Comparison of ENCODE assay signal across 9 mouse cellular contexts in genomic region chr10:84450654-84451053, GRCm38 (mm10). TPM values are rescaled to one million over a fixed set of nuclear protein-coding genes. Genes with fewer than 3 reads are reported as not detected.
DNase-seq lines count a peak whose midpoint lies in the region; ATAC-seq and TF ChIP-seq lines count a peak whose summit lies in the region.
"Had no signal": no experiment of that assay in that cellular context is flagged by ENCODE, and none has a peak within 500 bp of the region (broad histone marks: within the 10 kb centered on the region; RNA-seq: fewer than 3 reads in every experiment).

No protein-coding gene starts in this region.

- peak; percentile 72 for TF ChIP-seq CTCF in liver, adult 2 months (IDR thresholded peaks at IDR 0.05; ENCODE audit: low read depth, low read length)

- intact Hi-C loops in gastrocnemius, postnatal 36 days (cut with DNase I): loop anchor here (2.0 to 5.0 kb wide), 2 partner anchors 433 to 630 kb away; no protein-coding TSS in a partner anchor

- DNase-seq in heart, adult 8-10 months (ENCODE audit: low spot score): peak; percentile 84
- peak; percentile 94 for DNase-seq in embryo, embryonic 10 days (ENCODE audit: low spot score)
- DNase-seq in gastrocnemius, postnatal 36 days: peak; percentile 79 to 82
- peak; percentile 84 for DNase-seq in kidney, adult 9 months
- peak; percentile 50 for DNase-seq in liver, adult 2 months (ENCODE audit: extremely low read depth, low read depth, low spot score)

- H3K4me2 ChIP-seq in heart, embryonic 12.5 days: no peak overlapping the region
- no peak overlapping the region for H3K4me2 ChIP-seq in neural tube, embryonic 12.5 days (replicated peaks)
- no peak overlapping the region for H3K4me2 ChIP-seq in stomach, embryonic 16.5 days (ENCODE audit: low read depth, low read length)

- no peaks in the 10 kb centered on the region for H3K36me3 ChIP-seq in heart, embryonic 12.5 days
- no peaks in the 10 kb centered on the region for H3K36me3 ChIP-seq in liver, adult 2 months (ENCODE audit: control insufficient read depth, insufficient read depth, low read length)
- H3K36me3 ChIP-seq in neural tube, embryonic 12.5 days: no peaks in the 10 kb centered on the region
- no peaks in the 10 kb centered on the region for H3K36me3 ChIP-seq in stomach, embryonic 16.5 days (ENCODE audit: control insufficient read depth, insufficient read depth, low read length)

- no peak overlapping the region for H3K9ac ChIP-seq in heart, embryonic 12.5 days
- no peak overlapping the region for H3K9ac ChIP-seq in liver, adult 2 months (ENCODE audit: low read depth, low read length)
- no peak overlapping the region for H3K9ac ChIP-seq in neural tube, embryonic 12.5 days
- no peak overlapping the region for H3K9ac ChIP-seq in stomach, embryonic 16.5 days (ENCODE audit: low read length)

- no peak overlapping the region for H3K4me3 ChIP-seq in heart, embryonic 12.5 days
- H3K4me3 ChIP-seq in liver, adult 2 months (ENCODE audit: insufficient read depth, low read depth, low read length): no peak overlapping the region
- H3K4me3 ChIP-seq in neural tube, embryonic 12.5 days: no peak overlapping the region
- no peak overlapping the region for H3K4me3 ChIP-seq in stomach, embryonic 16.5 days (replicated peaks; ENCODE audit: low read length)
- H3K4me3 ChIP-seq: myocyte had no signal

- TF ChIP-seq POLR2A in liver, adult 2 months (IDR thresholded peaks at IDR 0.05; ENCODE audit: extremely low read depth, insufficient read depth, low read length): no peak

- H3K27ac ChIP-seq in heart, embryonic 12.5 days (ENCODE audit: poor library complexity, severe bottlenecking): no peak overlapping the region
- no peak overlapping the region for H3K27ac ChIP-seq in liver, adult 2 months (replicated peaks; ENCODE audit: insufficient read depth, low read depth, low read length)
- no peak overlapping the region for H3K27ac ChIP-seq in neural tube, embryonic 12.5 days
- H3K27ac ChIP-seq in stomach, embryonic 16.5 days (ENCODE audit: low read length): no peak overlapping the region

- ATAC-seq in heart, embryonic 12.5 days (ENCODE audit: insufficient number of reproducible peaks, low FRiP score): no peak
- peak; percentile 35; the same call in 1 of the 2 replicates for ATAC-seq in neural tube, embryonic 12.5 days (ENCODE audit: low FRiP score, low read depth)
- peak; percentile 13; the same call in 1 of the 2 replicates for ATAC-seq in stomach, embryonic 16.5 days (ENCODE audit: insufficient read depth, low FRiP score)

- H3K9me3 ChIP-seq in heart, embryonic 12.5 days (replicated peaks): no peaks in the 10 kb centered on the region
- H3K9me3 ChIP-seq in neural tube, embryonic 12.5 days: no peaks in the 10 kb centered on the region
- H3K9me3 ChIP-seq in stomach, embryonic 16.5 days (replicated peaks; ENCODE audit: control insufficient read depth, low read length): no peaks in the 10 kb centered on the region

- no peaks in the 10 kb centered on the region for H3K79me2 ChIP-seq in liver, adult 2 months (ENCODE audit: control insufficient read depth, insufficient read depth, low read length)

- peaks cover 22% of the 10 kb centered on the region for H3K4me1 ChIP-seq in heart, embryonic 12.5 days (replicated peaks)
- H3K4me1 ChIP-seq in liver, adult 2 months (ENCODE audit: control insufficient read depth, insufficient read depth, low read length): no peaks in the 10 kb centered on the region
- H3K4me1 ChIP-seq in neural tube, embryonic 12.5 days: peaks cover 5% of the 10 kb centered on the region
- H3K4me1 ChIP-seq in stomach, embryonic 16.5 days (ENCODE audit: control insufficient read depth, insufficient read depth, low read length): no peaks in the 10 kb centered on the region; the same call in 1 of the 2 replicates

- WGBS in heart, embryonic 12.5 days: 5% methylated on average over 10 of the region's 10 CpGs
- 5% methylated on average over 10 of the region's 10 CpGs for WGBS in liver, adult 2 months
- 3% methylated on average over 10 of the region's 10 CpGs for WGBS in neural tube, embryonic 12.5 days
- WGBS in stomach, embryonic 16.5 days: 4% methylated on average over 10 of the region's 10 CpGs

- H3K27me3 ChIP-seq in heart, embryonic 12.5 days (replicated peaks): no peaks in the 10 kb centered on the region
- H3K27me3 ChIP-seq in liver, adult 2 months (ENCODE audit: control insufficient read depth, insufficient read depth, low read length): no peaks in the 10 kb centered on the region
- no peaks in the 10 kb centered on the region for H3K27me3 ChIP-seq in neural tube, embryonic 12.5 days (replicated peaks)
- H3K27me3 ChIP-seq in stomach, embryonic 16.5 days (ENCODE audit: control insufficient read depth, insufficient read depth, low read length): no peaks in the 10 kb centered on the region

RNA-seq across cellular contexts. Expression of gene Nuak1, which starts 10.3 kb away (rescaled TPM):
- total RNA-seq in heart, adult 8-10 months (2022): 10 to 100 TPM; 23.9 to 43.8 (median 34.0) TPM
- polyA plus RNA-seq in heart, embryonic 12.5 days (2016; fragmentation: Nextera tagmentation; extraction: Ambion mirVana): 3.2 and 3.7 TPM in 2 replicates
- 10 to 100 TPM; 13.5 to 18.9 TPM for total RNA-seq in gastrocnemius, postnatal 36 days (2021)
- total RNA-seq in liver, adult 2 months (2014; rRNA removed): 0.65 and 0.87 TPM in 2 replicates
- polyA plus RNA-seq in liver, adult 2 months (2012; rRNA removed): 1.4 and 2.8 TPM in 2 replicates
- 4.6 and 4.8 TPM in 2 replicates for polyA plus RNA-seq in neural tube, embryonic 12.5 days (2016; fragmentation: Nextera tagmentation; extraction: Ambion mirVana)
- polyA plus RNA-seq in stomach, embryonic 16.5 days (2015; fragmentation: Nextera tagmentation; extraction: Ambion mirVana): 0.76 and 1.1 TPM in 2 replicates
